Mouse (Mus musculus): ENCODE measurements around the gene D930007J09Rik. TPM values are rescaled to one million over a fixed set of nuclear protein-coding genes. Genes with fewer than 3 reads are reported as not detected.

D930007J09Rik gene
- polyA plus RNA-seq, 1 experiment from 2014 or later, result not detected

DNA sequence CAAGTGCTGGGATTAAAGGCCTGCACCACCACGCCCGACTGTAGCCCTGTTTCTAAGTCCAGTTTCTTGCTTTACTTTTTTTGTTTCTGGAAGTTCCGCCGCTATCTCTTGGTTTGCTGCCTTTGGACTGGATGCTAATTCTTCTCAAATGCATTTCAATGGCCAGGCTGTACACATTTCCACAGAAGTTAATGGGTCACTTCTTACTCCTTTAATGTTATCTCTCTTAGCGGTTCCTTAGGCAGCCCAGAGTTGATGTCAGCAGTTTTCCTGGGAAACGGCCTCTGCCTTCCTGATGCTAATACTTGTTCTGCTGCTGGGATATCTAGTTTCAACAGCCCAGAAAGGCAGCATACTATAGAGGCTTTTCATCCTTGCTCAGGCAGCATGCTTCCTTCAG is 20.5 kb upstream of the D930007J09Rik start:
- Histone ChIP-seq H3K36me3 (ENCODE audit: control insufficient read depth, insufficient read depth, low read length) (peaks cover 7% of the 10 kb centered on the region; the same call in 1 of the 2 replicates), H3K4me3 (ENCODE audit: low read length) (no peak overlapping the region), H3K4me1 (replicated peaks; ENCODE audit: control insufficient read depth, insufficient read depth, low read length) (no peaks in the 10 kb centered on the region), H3K27me3 (ENCODE audit: control insufficient read depth, insufficient read depth, low read depth, low read length) (no peaks in the 10 kb centered on the region), H3K9ac (ENCODE audit: low read length) (no peak overlapping the region), H3K9me3 (ENCODE audit: control insufficient read depth, low read length) (no peaks in the 10 kb centered on the region), H3K27ac (ENCODE audit: low read length) (no peak overlapping the region), H3K4me2 (ENCODE audit: low read depth, low read length) (no peak overlapping the region)
- no peak for ATAC-seq (ENCODE audit: low read depth)
- WGBS, result 74% methylated on average over 6 of the region's 6 CpGs

DNA sequence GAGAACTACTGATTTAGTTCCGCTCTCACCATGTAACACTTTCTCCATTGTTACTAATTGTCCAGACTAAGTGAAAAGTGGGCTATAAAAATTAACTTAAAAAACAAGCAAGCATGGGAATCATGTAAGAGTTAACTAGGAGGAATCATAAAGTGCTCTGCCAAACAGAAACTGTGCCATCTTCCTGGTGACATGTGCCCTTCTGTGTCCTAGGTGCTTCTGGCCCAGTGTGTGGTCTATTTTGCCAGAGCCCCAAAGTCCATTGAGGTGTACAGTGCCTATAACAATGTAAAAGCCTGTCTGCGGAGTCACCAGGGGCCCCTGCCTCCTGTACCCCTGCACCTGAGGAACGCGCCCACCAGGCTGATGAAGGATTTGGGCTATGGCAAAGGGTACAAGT is 19.0 kb upstream of the D930007J09Rik start:
- no peak overlapping the region for H3K4me3 ChIP-seq (ENCODE audit: low read length)
- no peaks in the 10 kb centered on the region for H3K9me3 ChIP-seq (ENCODE audit: control insufficient read depth, low read length)
- no peaks in the 10 kb centered on the region for H3K27me3 ChIP-seq (ENCODE audit: control insufficient read depth, insufficient read depth, low read depth, low read length)
- ATAC-seq (ENCODE audit: low read depth), result no peak
- H3K36me3 ChIP-seq (ENCODE audit: control insufficient read depth, insufficient read depth, low read length), result peaks cover 17% of the 10 kb centered on the region
- no peak overlapping the region for H3K9ac ChIP-seq (ENCODE audit: low read length)
- H3K4me1 ChIP-seq (replicated peaks; ENCODE audit: control insufficient read depth, insufficient read depth, low read length), result no peaks in the 10 kb centered on the region
- no peak overlapping the region for H3K4me2 ChIP-seq (ENCODE audit: low read depth, low read length)
- 97% methylated on average over 4 of the region's 4 CpGs for WGBS
- H3K27ac ChIP-seq (ENCODE audit: low read length), result no peak overlapping the region

DNA sequence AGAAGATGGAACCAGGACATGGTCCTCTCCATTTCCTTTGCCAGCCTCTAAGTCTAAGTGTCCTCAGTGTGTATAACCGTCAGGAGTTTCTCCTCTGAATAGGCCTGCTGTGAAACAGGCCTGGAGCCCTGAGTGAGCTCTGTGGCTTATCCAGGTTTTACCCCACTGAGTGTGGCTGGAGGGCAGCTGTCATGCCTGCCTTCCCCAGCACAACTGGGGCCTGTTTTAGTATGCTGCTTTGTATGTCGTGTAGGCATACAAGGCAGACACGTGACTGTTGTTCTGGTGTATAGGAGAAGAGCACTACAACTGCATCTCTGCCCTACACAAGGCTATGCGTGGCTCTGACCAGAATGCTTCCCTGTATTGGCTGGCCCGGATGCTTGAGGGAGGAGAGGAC is 17.3 kb upstream of the D930007J09Rik start:
- no peaks in the 10 kb centered on the region for H3K27me3 ChIP-seq (ENCODE audit: control insufficient read depth, insufficient read depth, low read depth, low read length)
- no peak for ATAC-seq (ENCODE audit: low read depth)
- no peaks in the 10 kb centered on the region for H3K4me1 ChIP-seq (replicated peaks; ENCODE audit: control insufficient read depth, insufficient read depth, low read length)
- H3K4me2 ChIP-seq (ENCODE audit: low read depth, low read length), result no peak overlapping the region
- H3K27ac ChIP-seq (ENCODE audit: low read length), result no peak overlapping the region
- no peaks in the 10 kb centered on the region for H3K9me3 ChIP-seq (ENCODE audit: control insufficient read depth, low read length)
- H3K9ac ChIP-seq (ENCODE audit: low read length), result no peak overlapping the region
- no peak overlapping the region for H3K4me3 ChIP-seq (ENCODE audit: low read length)
- peaks cover 23% of the 10 kb centered on the region for H3K36me3 ChIP-seq (ENCODE audit: control insufficient read depth, insufficient read depth, low read length)
- 86% methylated on average over 5 of the region's 5 CpGs for whole genome bisulfite sequencing

DNA sequence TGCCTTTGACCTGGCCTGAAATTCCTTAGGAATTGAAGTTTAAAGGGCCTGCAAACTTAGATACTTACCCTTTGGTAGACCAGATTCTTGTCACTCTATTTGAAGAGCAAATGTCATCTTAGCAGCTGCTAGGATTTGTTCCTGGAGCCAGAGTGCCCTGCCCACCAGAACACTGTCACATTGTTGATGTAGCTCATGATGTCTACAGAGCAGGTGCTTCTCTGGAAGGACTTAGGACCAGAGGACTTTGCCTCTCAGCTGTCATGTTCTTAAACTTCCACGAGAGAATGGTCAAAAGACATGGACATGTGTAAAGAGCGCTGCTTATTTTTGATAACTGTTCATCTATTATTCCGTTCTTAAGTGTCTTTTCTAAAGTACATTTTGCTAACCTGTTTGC is 16.6 kb upstream of the D930007J09Rik start:
- H3K4me3 ChIP-seq (ENCODE audit: low read length), result no peak overlapping the region
- no peak overlapping the region for H3K9ac ChIP-seq (ENCODE audit: low read length)
- 91% methylated on average over 3 of the region's 3 CpGs for WGBS
- H3K4me1 ChIP-seq (replicated peaks; ENCODE audit: control insufficient read depth, insufficient read depth, low read length), result no peaks in the 10 kb centered on the region
- H3K4me2 ChIP-seq (ENCODE audit: low read depth, low read length), result no peak overlapping the region
- H3K27me3 ChIP-seq (ENCODE audit: control insufficient read depth, insufficient read depth, low read depth, low read length), result no peaks in the 10 kb centered on the region
- peaks cover 25% of the 10 kb centered on the region for H3K36me3 ChIP-seq (ENCODE audit: control insufficient read depth, insufficient read depth, low read length)
- no peaks in the 10 kb centered on the region for H3K9me3 ChIP-seq (ENCODE audit: control insufficient read depth, low read length)
- no peak overlapping the region for H3K27ac ChIP-seq (ENCODE audit: low read length)
- ATAC-seq (ENCODE audit: low read depth), result no peak

DNA sequence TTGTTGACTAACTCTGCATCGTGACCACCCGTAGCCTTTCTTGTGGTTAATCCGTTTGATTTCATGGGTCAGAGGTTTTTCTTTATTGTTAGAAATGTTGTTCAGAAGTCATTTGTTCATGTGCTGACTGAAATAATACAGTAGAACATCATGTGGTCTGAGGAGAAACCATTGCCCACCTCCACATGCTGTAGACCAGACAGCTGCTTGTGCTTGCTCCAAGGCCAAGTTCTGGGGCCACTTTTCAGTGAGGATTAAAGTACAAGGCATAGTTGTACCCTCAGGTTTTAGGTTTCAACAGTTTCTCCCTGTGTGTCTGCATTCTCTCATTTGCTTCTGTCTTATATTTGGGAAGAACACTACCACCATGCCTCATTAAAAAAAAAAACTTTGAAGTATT is 5.0 kb upstream of the D930007J09Rik start:
- Histone ChIP-seq H3K27me3 (ENCODE audit: control insufficient read depth, insufficient read depth, low read depth, low read length) (no peaks in the 10 kb centered on the region), H3K9ac (ENCODE audit: low read length) (no peak overlapping the region), H3K27ac (ENCODE audit: low read length) (no peak overlapping the region), H3K4me2 (ENCODE audit: low read depth, low read length) (no peak overlapping the region), H3K4me1 (replicated peaks; ENCODE audit: control insufficient read depth, insufficient read depth, low read length) (peaks cover 14% of the 10 kb centered on the region), H3K4me3 (ENCODE audit: low read length) (no peak overlapping the region), H3K9me3 (ENCODE audit: control insufficient read depth, low read length) (no peaks in the 10 kb centered on the region), H3K36me3 (ENCODE audit: control insufficient read depth, insufficient read depth, low read length) (peaks cover 18% of the 10 kb centered on the region)
- ATAC-seq (ENCODE audit: low read depth), result no peak
- 83% methylated on average over 3 of the region's 3 CpGs for WGBS

DNA sequence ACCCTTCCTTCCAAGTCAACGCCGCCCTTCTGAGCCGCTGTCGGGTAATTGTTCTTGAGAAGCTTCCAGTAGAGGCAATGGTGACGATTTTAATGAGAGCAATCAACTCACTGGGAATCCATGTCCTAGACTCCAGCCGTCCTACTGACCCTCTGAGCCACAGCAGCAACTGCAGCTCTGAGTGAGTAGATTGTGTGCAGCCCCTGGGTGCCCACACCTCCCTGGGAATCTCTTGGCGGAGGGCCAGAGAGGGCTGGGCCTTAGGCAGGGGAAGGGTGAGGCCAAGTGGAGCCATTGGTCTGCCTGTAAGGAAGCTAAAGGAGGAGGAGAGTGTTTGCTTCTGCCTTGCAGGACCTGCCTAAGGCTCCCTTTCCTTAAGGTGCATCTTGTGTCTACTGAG is 4.2 kb upstream of the D930007J09Rik start:
- H3K4me3 ChIP-seq (ENCODE audit: low read length), result no peak overlapping the region
- H3K9me3 ChIP-seq (ENCODE audit: control insufficient read depth, low read length), result no peaks in the 10 kb centered on the region
- H3K27ac ChIP-seq (ENCODE audit: low read length), result no peak overlapping the region
- H3K36me3 ChIP-seq (ENCODE audit: control insufficient read depth, insufficient read depth, low read length), result peaks cover 17% of the 10 kb centered on the region
- no peaks in the 10 kb centered on the region for H3K27me3 ChIP-seq (ENCODE audit: control insufficient read depth, insufficient read depth, low read depth, low read length)
- peaks cover 14% of the 10 kb centered on the region for H3K4me1 ChIP-seq (replicated peaks; ENCODE audit: control insufficient read depth, insufficient read depth, low read length)
- no peak overlapping the region for H3K4me2 ChIP-seq (ENCODE audit: low read depth, low read length)
- WGBS, result 86% methylated on average over 7 of the region's 7 CpGs
- H3K9ac ChIP-seq (ENCODE audit: low read length), result no peak overlapping the region
- ATAC-seq (ENCODE audit: low read depth), result no peak

DNA sequence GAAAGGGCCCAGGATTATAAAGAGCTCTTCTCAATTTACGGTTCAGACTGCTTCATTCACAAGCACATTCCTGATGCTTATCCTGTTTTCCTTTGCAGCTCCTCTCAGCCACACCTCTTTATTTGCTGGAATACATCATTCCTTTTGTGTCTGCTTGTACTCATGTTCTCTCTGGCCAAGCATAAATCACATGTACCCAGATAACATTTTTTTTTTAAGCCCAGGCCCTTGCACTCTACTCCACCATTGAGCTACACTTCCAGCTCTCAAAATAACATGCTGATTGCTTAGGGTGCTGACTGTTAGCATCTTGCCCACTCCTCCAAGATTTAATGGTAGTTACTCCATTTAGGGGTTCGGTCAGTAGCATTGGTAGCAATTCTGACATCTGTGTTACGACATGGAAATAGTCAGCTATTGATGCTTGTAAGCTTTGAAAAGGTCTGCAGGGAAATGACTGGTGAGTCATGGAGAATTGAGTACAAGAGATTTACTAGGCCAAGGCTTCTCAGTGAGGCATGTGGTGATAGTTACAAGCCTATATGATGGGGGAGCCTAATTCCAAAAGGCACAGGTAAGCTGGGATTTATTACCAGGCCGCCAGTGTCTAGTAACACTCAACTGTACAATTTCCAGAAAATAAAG is 1.2 kb upstream of the D930007J09Rik start:
- peak overlapping the region; percentile 92 for H3K4me2 ChIP-seq (ENCODE audit: low read depth, low read length)
- no peak for ATAC-seq (ENCODE audit: low read depth)
- H3K4me3 ChIP-seq (ENCODE audit: low read length), result peak overlapping the region; percentile 73
- no peak overlapping the region for H3K27ac ChIP-seq (ENCODE audit: low read length)
- H3K4me1 ChIP-seq (replicated peaks; ENCODE audit: control insufficient read depth, insufficient read depth, low read length), result peaks cover 22% of the 10 kb centered on the region
- H3K36me3 ChIP-seq (ENCODE audit: control insufficient read depth, insufficient read depth, low read length), result peaks cover 17% of the 10 kb centered on the region
- H3K27me3 ChIP-seq (ENCODE audit: control insufficient read depth, insufficient read depth, low read depth, low read length), result no peaks in the 10 kb centered on the region
- no peaks in the 10 kb centered on the region for H3K9me3 ChIP-seq (ENCODE audit: control insufficient read depth, low read length)
- 72% methylated on average over 4 of the region's 4 CpGs for WGBS
- no peak overlapping the region; the same call in 1 of the 2 replicates for H3K9ac ChIP-seq (ENCODE audit: low read length)

DNA sequence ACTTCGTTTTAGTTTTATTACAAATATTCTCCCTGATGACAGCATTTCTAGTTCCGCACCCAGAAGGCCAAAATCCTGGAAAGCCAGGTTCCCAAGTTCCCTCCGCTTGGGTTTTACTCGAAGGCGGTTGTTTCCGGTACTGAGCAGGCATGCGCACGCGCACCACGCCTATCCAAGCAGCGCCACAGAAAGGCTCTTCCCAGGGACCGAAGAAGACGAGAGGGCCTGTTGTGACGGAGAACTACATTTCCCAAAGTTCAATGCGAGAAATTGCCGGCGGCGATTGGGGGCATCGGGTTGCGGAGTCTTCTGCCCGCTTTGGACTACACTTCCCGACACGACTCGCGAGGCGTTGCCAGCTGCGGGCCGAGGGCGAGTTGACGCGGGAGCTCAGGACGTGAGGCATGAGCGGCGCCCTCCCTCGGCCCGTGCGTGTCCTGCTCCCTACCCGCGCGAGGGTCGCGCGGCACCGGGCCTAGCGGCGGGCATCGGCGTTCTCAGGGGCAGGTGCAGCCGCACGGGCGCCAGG is 892 bp downstream of the D930007J09Rik start, which contains the start of gene Wrnip1:
TSS of gene Wrnip1 (plus strand) at position 346 of the 529 bp plus-strand sequence.
- Histone ChIP-seq H3K4me2 (ENCODE audit: low read depth, low read length) (peak within 1 kb of the TSS; percentile 92), H3K36me3 (ENCODE audit: control insufficient read depth, insufficient read depth, low read length) (peaks cover 7% of the 10 kb centered on the region), H3K27ac (ENCODE audit: low read length) (peak within 1 kb of the TSS; percentile 65), H3K9ac (ENCODE audit: low read length) (peak within 1 kb of the TSS; percentile 82), H3K4me3 (ENCODE audit: low read length) (peak within 1 kb of the TSS; percentile 73), H3K4me1 (replicated peaks; ENCODE audit: control insufficient read depth, insufficient read depth, low read length) (peaks cover 22% of the 10 kb centered on the region), H3K9me3 (ENCODE audit: control insufficient read depth, low read length) (no peaks in the 10 kb centered on the region), H3K27me3 (ENCODE audit: control insufficient read depth, insufficient read depth, low read depth, low read length) (no peaks in the 10 kb centered on the region)
- peak; percentile 97 for ATAC-seq (ENCODE audit: low read depth)
- WGBS, result under 1% methylated on average over 51 of the region's 51 CpGs

DNA sequence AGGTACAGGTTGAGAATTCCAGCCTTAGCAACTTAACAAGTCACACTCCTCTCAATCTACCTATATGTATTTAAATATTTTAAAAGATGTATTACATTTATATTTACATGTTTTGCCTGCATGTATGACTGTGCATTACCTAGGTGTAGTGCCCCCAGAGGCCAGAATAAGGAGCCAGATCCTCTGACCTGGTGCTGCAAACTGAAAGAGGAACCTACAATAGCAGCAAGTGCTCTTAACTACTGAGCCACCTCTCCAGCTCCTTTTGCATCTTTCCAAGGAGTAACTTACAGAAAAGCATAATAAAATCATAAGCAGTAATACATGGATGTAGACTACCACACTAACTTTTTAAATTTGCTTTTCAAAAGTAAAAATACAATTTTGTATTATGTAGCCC is 1.8 kb downstream of the D930007J09Rik start:
- Histone ChIP-seq H3K36me3 (ENCODE audit: control insufficient read depth, insufficient read depth, low read length) (peaks cover 2% of the 10 kb centered on the region), H3K27ac (ENCODE audit: low read length) (no peak overlapping the region; the same call in 1 of the 2 replicates), H3K4me2 (ENCODE audit: low read depth, low read length) (peak overlapping the region; percentile 79), H3K9me3 (ENCODE audit: control insufficient read depth, low read length) (no peaks in the 10 kb centered on the region), H3K4me3 (ENCODE audit: low read length) (no peak overlapping the region; the same call in 1 of the 2 replicates), H3K27me3 (ENCODE audit: control insufficient read depth, insufficient read depth, low read depth, low read length) (no peaks in the 10 kb centered on the region), H3K4me1 (replicated peaks; ENCODE audit: control insufficient read depth, insufficient read depth, low read length) (peaks cover 22% of the 10 kb centered on the region), H3K9ac (ENCODE audit: low read length) (peak overlapping the region; percentile 68; the same call in 1 of the 2 replicates)
- no peak for ATAC-seq (ENCODE audit: low read depth)

Measured in lung, embryonic 16.5 days (tissue).